Mouse (Mus musculus) layer of hippocampus, adult 8-10 months (tissue): ENCODE measurements at regions not wholly inside any gene's neighbourhood (a gene's known extent, or its start where the extent isn't known, plus 50 kb on each side); places are given as distances from the start of the nearest gene placed in this dataset.

ENCODE experiments used
- DNase-seq, 2 experiments: peaks; one replicate each; pipeline ENCODE4 v3.0.0; 2022; ENCODE audit warnings: low spot score in 2 of 2

- DNase-seq: peak in 1 of 2 experiments; percentile 8
These were observed 192.1 kb upstream of the Fn1 start for GRCm38 (mm10) chr1:71844938-71845685.

- DNase-seq: no peak
These were observed 184.8 kb upstream of the Fn1 start for GRCm38 (mm10) chr1:71837764-71838163.

GRCm38 (mm10) chr1:71837039-71837648, 184.1 kb upstream of the Fn1 start:
- DNase-seq: no peak

- no peak for DNase-seq
These were observed 177.4 kb upstream of the Fn1 start for GRCm38 (mm10) chr1:71830379-71830778.

GRCm38 (mm10) chr1:71824410-71824809, 171.4 kb upstream of the Fn1 start:
- no peak for DNase-seq

- no peak for DNase-seq
These were observed 169.1 kb upstream of the Fn1 start for GRCm38 (mm10) chr1:71822123-71822522.

GRCm38 (mm10) chr1:71821099-71821498, 168.1 kb upstream of the Fn1 start:
- no peak for DNase-seq

- DNase-seq: no peak
These were observed 163.3 kb upstream of the Fn1 start for GRCm38 (mm10) chr1:71816306-71816705.

- DNase-seq: no peak
These were observed 161.1 kb upstream of the Fn1 start for GRCm38 (mm10) chr1:71814141-71814540.

- DNase-seq: no peak
These were observed 159.2 kb upstream of the Fn1 start for GRCm38 (mm10) chr1:71812171-71812695.

GRCm38 (mm10) chr1:71811196-71811788, 158.3 kb upstream of the Fn1 start:
- DNase-seq: no peak

- no peak for DNase-seq
These were observed 155.0 kb upstream of the Fn1 start for GRCm38 (mm10) chr1:71808005-71808404.

- DNase-seq: peak in 1 of 2 experiments; percentile 6
These were observed 154.6 kb upstream of the Fn1 start for GRCm38 (mm10) chr1:71807586-71807985.

- no peak for DNase-seq
These were observed 148.5 kb upstream of the Fn1 start for GRCm38 (mm10) chr1:71801283-71802066.

- DNase-seq: no peak
These were observed 147.6 kb upstream of the Fn1 start for GRCm38 (mm10) chr1:71800581-71800980.

GRCm38 (mm10) chr1:71798636-71799035, 145.6 kb upstream of the Fn1 start:
- DNase-seq: no peak

- DNase-seq: no peak
These were observed 135.4 kb upstream of the Fn1 start for GRCm38 (mm10) chr1:71788408-71788807.

GRCm38 (mm10) chr1:71784880-71785279, 131.9 kb upstream of the Fn1 start:
- no peak for DNase-seq

- no peak for DNase-seq
These were observed 125.3 kb upstream of the Fn1 start for GRCm38 (mm10) chr1:71778292-71778691.

GRCm38 (mm10) chr1:71775865-71776501, 123.0 kb upstream of the Fn1 start:
- DNase-seq: peak in 1 of 2 experiments; percentile 3

GRCm38 (mm10) chr1:71772526-71772925, 119.5 kb upstream of the Fn1 start:
- no peak for DNase-seq
